In the genomic region with DNA sequence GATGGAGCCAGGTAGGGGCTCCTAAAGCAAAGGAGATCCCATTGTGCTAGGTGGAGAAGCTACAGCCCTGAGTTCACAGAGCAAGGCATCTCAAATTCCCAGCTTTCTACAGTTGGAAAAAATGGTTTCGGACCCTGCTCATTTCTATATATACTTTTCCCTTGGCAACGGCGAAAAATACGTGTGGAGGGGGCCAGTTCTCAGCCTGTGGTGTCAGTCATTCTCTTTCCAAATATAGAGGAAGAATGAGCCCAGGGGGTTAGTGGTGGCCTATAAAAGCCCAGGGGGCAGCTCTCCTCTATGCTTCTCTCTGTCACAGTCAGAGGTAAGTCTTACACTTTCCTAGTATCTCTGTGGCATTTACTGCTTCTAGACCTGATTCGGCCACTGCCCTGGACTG, we compare ENCODE assay signal across 31 mouse cellular contexts. TPM values are rescaled to one million over a fixed set of nuclear protein-coding genes. Genes with fewer than 3 reads are reported as not detected.
DNase-seq lines count a peak whose midpoint lies in the region; ATAC-seq and TF ChIP-seq lines count a peak whose summit lies in the region.
"Had no signal": no experiment of that assay in that cellular context is flagged by ENCODE, and none has a peak within 500 bp of the region (broad histone marks: within the 10 kb centered on the region; RNA-seq: fewer than 3 reads in every experiment).

Gene Myh3, plus strand, starts transcription at position 301 of the 400 bp plus-strand sequence.

- no peaks in the 10 kb centered on the region for H3K36me3 ChIP-seq in kidney, embryonic 15.5 days
- H3K36me3 ChIP-seq in embryonic facial prominence, embryonic 13.5 days = no peaks in the 10 kb centered on the region
- H3K36me3 ChIP-seq in limb, embryonic 14.5 days (ENCODE audit: control insufficient read depth, insufficient read depth, low read length) = no peaks in the 10 kb centered on the region
- H3K36me3 ChIP-seq: heart, embryonic 13.5 days; hindbrain, embryonic 12.5 days; liver, embryonic 13.5 days; stomach, embryonic 15.5 days had no signal

- 84% methylated on average over 5 of the region's 5 CpGs for WGBS in kidney, embryonic 15.5 days
- WGBS in embryonic facial prominence, embryonic 13.5 days = 81% methylated on average over 5 of the region's 5 CpGs
- 84% methylated on average over 5 of the region's 5 CpGs for WGBS in limb, embryonic 14.5 days

- peaks cover 8% of the 10 kb centered on the region for H3K4me1 ChIP-seq in kidney, embryonic 15.5 days
- no peaks in the 10 kb centered on the region for H3K4me1 ChIP-seq in embryonic facial prominence, embryonic 13.5 days
- no peaks in the 10 kb centered on the region for H3K4me1 ChIP-seq in limb, embryonic 14.5 days (ENCODE audit: control insufficient read depth, insufficient read depth, low read length)
- H3K4me1 ChIP-seq: stomach, embryonic 15.5 days had no signal

- no peak within 1 kb of the TSS for H3K27ac ChIP-seq in kidney, embryonic 15.5 days
- H3K27ac ChIP-seq in embryonic facial prominence, embryonic 13.5 days = no peak within 1 kb of the TSS
- H3K27ac ChIP-seq in limb, embryonic 14.5 days (replicated peaks; ENCODE audit: low read depth, low read length) = no peak within 1 kb of the TSS
- H3K27ac ChIP-seq: heart, embryonic 13.5 days; hindbrain, embryonic 12.5 days; liver, embryonic 13.5 days; stomach, embryonic 15.5 days had no signal

- no peaks in the 10 kb centered on the region for H3K9me3 ChIP-seq in kidney, embryonic 15.5 days (replicated peaks)
- no peaks in the 10 kb centered on the region for H3K9me3 ChIP-seq in embryonic facial prominence, embryonic 13.5 days
- no peaks in the 10 kb centered on the region for H3K9me3 ChIP-seq in limb, embryonic 14.5 days (ENCODE audit: control insufficient read depth, low read length)
- H3K9me3 ChIP-seq: heart, embryonic 13.5 days; hindbrain, embryonic 12.5 days; liver, embryonic 13.5 days; stomach, embryonic 15.5 days had no signal

- no peak for DNase-seq in gastrocnemius, postnatal 10 days
- DNase-seq in gastrocnemius, postnatal 36 days = no peak
- no peak for DNase-seq in kidney, adult 8-10 months
- no peak for DNase-seq in limb, embryonic 14.5 days (ENCODE audit: low spot score)
- DNase-seq in heart, postnatal 25 days (ENCODE audit: low spot score) = no peak
- DNase-seq in right cerebral cortex, postnatal 14 days = no peak
- DNase-seq: adrenal gland, postnatal 14 days; cerebellum, adult 11 months; cerebellum, adult 9-10 months; cerebellum, postnatal 36 days; heart, postnatal 14 days; kidney, adult 9 months; kidney, postnatal 14 days; layer of hippocampus, adult 9-11 months; liver, embryonic 13.5 days; lung, adult 18-20 months; lung, postnatal 4 days; right cerebral cortex, postnatal 25 days; thymus, adult 2 months; thymus, postnatal 36 days had no signal

- no peak for TF ChIP-seq POLR2A in limb, embryonic 14.5 days (IDR thresholded peaks at IDR 0.05; ENCODE audit: borderline replicate concordance, extremely low read depth, insufficient read depth, insufficient read length)

- intact Hi-C loops in gastrocnemius, postnatal 36 days (cut with DNase I) = no loop called here
- intact Hi-C loops in heart, postnatal 25 days (cut with DNase I) = no loop called here

- no peak within 1 kb of the TSS for H3K4me2 ChIP-seq in kidney, embryonic 15.5 days
- H3K4me2 ChIP-seq in embryonic facial prominence, embryonic 13.5 days = no peak within 1 kb of the TSS
- no peak within 1 kb of the TSS for H3K4me2 ChIP-seq in limb, embryonic 14.5 days (replicated peaks; ENCODE audit: low read depth, low read length, severe bottlenecking)
- H3K4me2 ChIP-seq: heart, embryonic 13.5 days; liver, embryonic 13.5 days; stomach, embryonic 15.5 days had no signal

- peaks cover 4% of the 10 kb centered on the region for H3K27me3 ChIP-seq in kidney, embryonic 15.5 days
- peaks cover 7% of the 10 kb centered on the region; the same call in 1 of the 2 replicates for H3K27me3 ChIP-seq in embryonic facial prominence, embryonic 13.5 days
- no peaks in the 10 kb centered on the region for H3K27me3 ChIP-seq in limb, embryonic 14.5 days (ENCODE audit: control insufficient read depth, insufficient read depth, low read length)
- H3K27me3 ChIP-seq: Patski had no signal

- no peak for ATAC-seq in kidney, embryonic 15.5 days (replicated peaks; ENCODE audit: low FRiP score)
- no peak for ATAC-seq in embryonic facial prominence, embryonic 13.5 days (ENCODE audit: insufficient number of reproducible peaks, insufficient read depth, low FRiP score, low TSS enrichment, low read depth)
- ATAC-seq in limb, embryonic 14.5 days (ENCODE audit: low FRiP score, low read depth) = peak; percentile 32; the same call in 1 of the 2 replicates
- ATAC-seq: forebrain, embryonic 14.5 days; intestine, embryonic 16.5 days; lung, postnatal 0 days; Patski had no signal

- H3K4me3 ChIP-seq in kidney, embryonic 15.5 days (replicated peaks) = no peak within 1 kb of the TSS
- no peak within 1 kb of the TSS for H3K4me3 ChIP-seq in embryonic facial prominence, embryonic 13.5 days
- H3K4me3 ChIP-seq in limb, embryonic 14.5 days (replicated peaks; ENCODE audit: low read length) = 0 out of 2 replicates have a peak within 1 kb of the TSS, but pooled peaks have one; percentile 2
- H3K4me3 ChIP-seq: heart, embryonic 13.5 days; hindbrain, embryonic 12.5 days; liver, embryonic 13.5 days; stomach, embryonic 15.5 days had no signal

- H3K9ac ChIP-seq in kidney, embryonic 15.5 days = no peak within 1 kb of the TSS
- no peak within 1 kb of the TSS for H3K9ac ChIP-seq in embryonic facial prominence, embryonic 13.5 days
- H3K9ac ChIP-seq in limb, embryonic 14.5 days (ENCODE audit: low read depth, low read length, severe bottlenecking) = no peak within 1 kb of the TSS
- H3K9ac ChIP-seq: heart, embryonic 13.5 days; hindbrain, embryonic 12.5 days; liver, embryonic 13.5 days; stomach, embryonic 15.5 days had no signal

RNA-seq across cellular contexts. Expression of gene Myh3, which starts in this region (rescaled TPM):
- 100 to 1,000 TPM in 1 of 2 experiments, 10 to 100 TPM in 1; 79.0 to 104 TPM for total RNA-seq in gastrocnemius, postnatal 10 days (2021)
- 10 to 100 TPM in 1 of 2 experiments, 1 to 10 TPM in 1; 7.7 to 11.8 TPM for total RNA-seq in gastrocnemius, postnatal 36 days (2021)
- polyA plus RNA-seq in kidney, embryonic 15.5 days (2015; fragmentation: Nextera tagmentation; extraction: Ambion mirVana) = 11.4 and 16.9 TPM in 2 replicates
- 9.2 and 10.5 TPM in 2 replicates for polyA plus RNA-seq in embryonic facial prominence, embryonic 13.5 days (2015; fragmentation: Nextera tagmentation; extraction: Ambion mirVana)
- 112 and 192 TPM in 2 replicates for polyA plus RNA-seq in limb, embryonic 14.5 days (2012; rRNA removed)
- 145 and 205 TPM in 2 replicates for polyA plus RNA-seq in limb, embryonic 14.5 days (2014; fragmentation: Nextera tagmentation; extraction: Ambion mirVana)
- not detected for total RNA-seq in heart, postnatal 25 days (2021)
- total RNA-seq: heart, postnatal 14 days; megakaryocyte-erythroid progenitor cell, adult 5-6 weeks had no signal
- polyA plus RNA-seq: gonadal fat pad, adult 2 months had no signal

Comparison
In these comparisons a context has a peak if more than half of its experiments do, and no peak if none do; other contexts are left out.
1. RNA of gene Myh3 (total RNA-seq): 79.0 to 104 TPM in gastrocnemius, postnatal 10 days and 7.7 to 11.8 TPM in gastrocnemius, postnatal 36 days; not detected in heart, postnatal 25 days; every median in the first group is over 4 times any median in the second.
2. RNA of gene Myh3 (total RNA-seq): 79.0 to 104 TPM in gastrocnemius, postnatal 10 days; 7.7 to 11.8 TPM in gastrocnemius, postnatal 36 days; every median in the first group is over 4 times any median in the second.